ENCODE assay signal across 8 mouse cellular contexts in the genomic region with DNA sequence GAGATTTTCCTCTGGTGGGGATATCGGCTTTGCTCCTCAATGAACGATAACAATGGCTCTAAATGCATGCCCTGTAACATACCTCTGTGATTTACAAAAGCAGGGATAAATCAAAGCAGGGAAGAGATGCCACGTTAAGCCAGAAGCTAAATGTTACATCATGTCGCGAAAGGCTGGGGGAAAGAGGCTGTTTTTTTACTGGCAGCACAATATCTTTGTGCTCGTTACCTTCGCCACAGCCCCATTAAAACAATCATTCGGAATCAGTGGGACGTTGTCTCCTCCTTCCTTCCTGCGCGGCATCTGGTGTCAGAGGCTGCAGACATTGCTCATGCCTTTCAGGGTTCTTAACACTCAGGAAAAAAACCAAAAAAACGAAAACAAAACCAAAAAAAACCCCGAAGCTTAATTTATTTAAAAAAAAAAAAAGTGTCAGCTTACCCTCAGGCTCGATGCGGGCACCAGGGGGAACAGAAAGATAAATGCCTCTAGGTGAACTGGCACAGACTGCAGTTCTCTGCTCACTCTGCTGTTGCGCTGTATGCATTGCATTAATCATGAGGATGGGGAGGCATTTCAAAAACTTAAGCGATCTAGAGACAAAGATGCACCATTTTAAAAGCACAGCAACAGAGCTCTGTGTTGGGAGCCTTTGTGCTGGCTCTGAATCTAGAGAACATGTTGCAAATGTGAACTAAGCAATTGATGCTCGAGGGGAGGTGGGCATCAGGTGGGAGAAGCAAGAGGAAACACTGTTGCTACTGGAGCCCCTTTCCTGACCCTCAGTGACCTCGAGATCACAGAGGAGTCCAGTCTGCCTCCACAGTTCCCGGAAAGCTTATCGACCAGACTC. TPM values are rescaled to one million over a fixed set of nuclear protein-coding genes. Genes with fewer than 3 reads are reported as not detected.
A peak's percentile ranks its signal among the peaks of the same experiment; 100 is the strongest.
DNase-seq lines count a peak whose midpoint lies in the region; ATAC-seq and TF ChIP-seq lines count a peak whose summit lies in the region.
"Had no signal": no experiment of that assay in that cellular context is flagged by ENCODE, and none has a peak within 500 bp of the region (broad histone marks: within the 10 kb centered on the region; RNA-seq: fewer than 3 reads in every experiment).

No protein-coding gene starts in this region.

- WGBS in lung, embryonic 15.5 days: 27% methylated on average over 21 of the region's 21 CpGs
- WGBS in embryonic facial prominence, embryonic 13.5 days: 20% methylated on average over 21 of the region's 21 CpGs
- WGBS in intestine, postnatal 0 days: 41% methylated on average over 21 of the region's 21 CpGs
- 8% methylated on average over 21 of the region's 21 CpGs for WGBS in midbrain, embryonic 16.5 days

- 0 out of 2 replicates have a peak, but pooled peaks cover 3% of the 10 kb centered on the region for H3K4me1 ChIP-seq in lung, embryonic 15.5 days
- 0 out of 2 replicates have a peak, but pooled peaks cover 11% of the 10 kb centered on the region for H3K4me1 ChIP-seq in embryonic facial prominence, embryonic 13.5 days
- H3K4me1 ChIP-seq in intestine, postnatal 0 days (replicated peaks; ENCODE audit: control insufficient read depth, insufficient read depth, low read length): no peaks in the 10 kb centered on the region
- H3K4me1 ChIP-seq in midbrain, embryonic 16.5 days (ENCODE audit: control insufficient read depth, insufficient read depth, low read length): peaks cover 15% of the 10 kb centered on the region
- H3K4me1 ChIP-seq: liver, embryonic 13.5 days had no signal

- 0 out of 2 replicates have a peak, but pooled peaks have one; percentile 1 for TF ChIP-seq CTCF in intestine, postnatal 0 days (IDR thresholded peaks at IDR 0.05; ENCODE audit: low read depth)

- H3K4me2 ChIP-seq in lung, embryonic 15.5 days: peak overlapping the region; percentile 49
- H3K4me2 ChIP-seq in embryonic facial prominence, embryonic 13.5 days: peak overlapping the region; percentile 59
- peak overlapping the region; percentile 9; the same call in 1 of the 2 replicates for H3K4me2 ChIP-seq in intestine, postnatal 0 days (replicated peaks; ENCODE audit: low read depth)
- H3K4me2 ChIP-seq in midbrain, embryonic 16.5 days (ENCODE audit: low read length): peak overlapping the region; percentile 62
- H3K4me2 ChIP-seq: liver, embryonic 13.5 days had no signal

- H3K36me3 ChIP-seq in lung, embryonic 15.5 days: no peaks in the 10 kb centered on the region
- no peaks in the 10 kb centered on the region for H3K36me3 ChIP-seq in embryonic facial prominence, embryonic 13.5 days
- no peaks in the 10 kb centered on the region for H3K36me3 ChIP-seq in intestine, postnatal 0 days (ENCODE audit: control insufficient read depth, insufficient read depth)
- no peaks in the 10 kb centered on the region for H3K36me3 ChIP-seq in midbrain, embryonic 16.5 days (ENCODE audit: control insufficient read depth, insufficient read depth, low read length)
- H3K36me3 ChIP-seq: liver, embryonic 13.5 days had no signal

- H3K9ac ChIP-seq in lung, embryonic 15.5 days: no peak overlapping the region
- H3K9ac ChIP-seq in embryonic facial prominence, embryonic 13.5 days: peak overlapping the region; percentile 61
- H3K9ac ChIP-seq in intestine, postnatal 0 days (ENCODE audit: low read depth, low read length): no peak overlapping the region
- H3K9ac ChIP-seq in midbrain, embryonic 16.5 days (ENCODE audit: low read depth, low read length): peak overlapping the region; percentile 68
- H3K9ac ChIP-seq: liver, embryonic 13.5 days had no signal

- H3K4me3 ChIP-seq in lung, embryonic 15.5 days: peak overlapping the region; percentile 13; the same call in 1 of the 2 replicates
- peak overlapping the region; percentile 30 for H3K4me3 ChIP-seq in embryonic facial prominence, embryonic 13.5 days
- H3K4me3 ChIP-seq in intestine, postnatal 0 days (ENCODE audit: low read depth, low read length): no peak overlapping the region
- H3K4me3 ChIP-seq in midbrain, embryonic 16.5 days (ENCODE audit: low read depth, low read length): peak overlapping the region; percentile 36
- H3K4me3 ChIP-seq: liver, embryonic 13.5 days had no signal

- H3K27me3 ChIP-seq in lung, embryonic 15.5 days: no peaks in the 10 kb centered on the region
- no peaks in the 10 kb centered on the region for H3K27me3 ChIP-seq in embryonic facial prominence, embryonic 13.5 days
- no peaks in the 10 kb centered on the region for H3K27me3 ChIP-seq in intestine, postnatal 0 days (replicated peaks; ENCODE audit: control insufficient read depth, insufficient read depth, low read length)
- no peaks in the 10 kb centered on the region for H3K27me3 ChIP-seq in midbrain, embryonic 16.5 days (ENCODE audit: control insufficient read depth, insufficient read depth, low read depth, low read length)
- H3K27me3 ChIP-seq: liver, embryonic 13.5 days had no signal

- no peaks in the 10 kb centered on the region for H3K9me3 ChIP-seq in lung, embryonic 15.5 days
- H3K9me3 ChIP-seq in embryonic facial prominence, embryonic 13.5 days: no peaks in the 10 kb centered on the region
- no peaks in the 10 kb centered on the region for H3K9me3 ChIP-seq in intestine, postnatal 0 days (ENCODE audit: control insufficient read depth)
- H3K9me3 ChIP-seq in midbrain, embryonic 16.5 days (replicated peaks; ENCODE audit: control insufficient read depth, low read length, poor library complexity, severe bottlenecking): no peaks in the 10 kb centered on the region
- H3K9me3 ChIP-seq: liver, embryonic 13.5 days had no signal

- no peak overlapping the region for H3K27ac ChIP-seq in lung, embryonic 15.5 days
- H3K27ac ChIP-seq in embryonic facial prominence, embryonic 13.5 days: no peak overlapping the region
- H3K27ac ChIP-seq in intestine, postnatal 0 days (ENCODE audit: low read depth, low read length): no peak overlapping the region
- H3K27ac ChIP-seq in midbrain, embryonic 16.5 days (ENCODE audit: low read length): peak overlapping the region; percentile 89
- H3K27ac ChIP-seq: liver, embryonic 13.5 days had no signal

- no peak for DNase-seq in lung, postnatal 4 days
- DNase-seq in thymus, postnatal 36 days: no peak
- DNase-seq in spleen, postnatal 10 days (ENCODE audit: low spot score in 2 of 2): no peak
- DNase-seq: liver, embryonic 13.5 days had no signal

- ATAC-seq in lung, embryonic 15.5 days (ENCODE audit: borderline replicate concordance, extremely low read depth, low FRiP score, low TSS enrichment): no peak
- no peak for ATAC-seq in embryonic facial prominence, embryonic 13.5 days (ENCODE audit: insufficient number of reproducible peaks, insufficient read depth, low FRiP score, low TSS enrichment, low read depth)
- no peak for ATAC-seq in intestine, postnatal 0 days
- ATAC-seq in midbrain, embryonic 16.5 days: peak; percentile 92

RNA-seq across cellular contexts. Expression of gene Tfb1m, which starts 53.6 kb away (rescaled TPM):
- polyA plus RNA-seq in lung, embryonic 15.5 days (2015; fragmentation: Nextera tagmentation; extraction: Ambion mirVana): 13.6 and 13.7 TPM in 2 replicates
- 14.1 and 16.2 TPM in 2 replicates for polyA plus RNA-seq in embryonic facial prominence, embryonic 13.5 days (2015; fragmentation: Nextera tagmentation; extraction: Ambion mirVana)
- polyA plus RNA-seq in intestine, postnatal 0 days (2015; fragmentation: Nextera tagmentation; extraction: Ambion mirVana): 5.6 and 6.2 TPM in 2 replicates
- 12.1 and 12.6 TPM in 2 replicates for polyA plus RNA-seq in midbrain, embryonic 16.5 days (2015; fragmentation: Nextera tagmentation; extraction: Ambion mirVana)

Comparison
In these comparisons a context has a peak if more than half of its experiments do, and no peak if none do; other contexts are left out.
1. H3K4me2 ChIP-seq: peak in every context shown above with its lines; median percentile 62 in midbrain, embryonic 16.5 days; 59 in embryonic facial prominence, embryonic 13.5 days; 49 in lung, embryonic 15.5 days; 9 in intestine, postnatal 0 days.
2. H3K9ac ChIP-seq: peak in embryonic facial prominence, embryonic 13.5 days (single experiment) and midbrain, embryonic 16.5 days (single experiment); none in lung, embryonic 15.5 days (single experiment) and intestine, postnatal 0 days (single experiment).